Mouse (Mus musculus) olfactory bulb, adult 2 months (tissue): ENCODE data around the gene Cacna1e. TPM values are rescaled to one million over a fixed set of nuclear protein-coding genes. Genes with fewer than 3 reads are reported as not detected.
A peak's percentile ranks its signal among the peaks of the same experiment; 100 is the strongest.

Source experiments
- H3K27ac ChIP-seq: fragments of 200-500 bp; 2 replicates; pipeline ENCODE4 v1.5.1; 2012; ENCODE audit warnings: low read depth, low read length; ENCODE audit not compliant: insufficient read depth
- H3K4me1 ChIP-seq: fragments of 200-500 bp; 2 replicates; pipeline ENCODE4 v1.6.1; 2012; ENCODE audit warnings: low read length; ENCODE audit not compliant: control insufficient read depth, insufficient read depth
- H3K4me3 ChIP-seq: fragments of 200-500 bp; 2 replicates; pipeline ENCODE4 v1.5.1; 2012; ENCODE audit warnings: mild to moderate bottlenecking, low read depth, low read length, moderate library complexity; ENCODE audit not compliant: insufficient read depth
- CTCF ChIP-seq: fragments of 200-500 bp; IDR thresholded peaks from 2 replicates; pipeline ENCODE4 v1.5.1; 2012; ENCODE audit warnings: low read depth, mild to moderate bottlenecking, low read length, moderate library complexity; ENCODE audit not compliant: insufficient read depth
- POLR2A ChIP-seq: fragments of 200-500 bp; IDR thresholded peaks from 2 replicates; pipeline ENCODE4 v1.6.1; 2012; ENCODE audit warnings: mild to moderate bottlenecking, low read depth, low read length, moderate library complexity; ENCODE audit not compliant: insufficient read depth
- WGBS: fragments of 180-500 bp; shearing (Covaris S2); methylation state at CpG from one replicate; pipeline ENCODE4 v1.1.7; 2018; 5-methylcytosine and 5-hydroxymethylcytosine counted together
- polyA plus RNA-seq: library from polyadenylated mRNA; stranded (reverse); fragments of >200 nt; gene quantifications from 2 replicates; pipeline ENCODE4 v1.2.4, GENCODE M21; 2012; ENCODE audit warnings: low replicate concordance; ENCODE audit not compliant: missing spikeins, insufficient read depth, insufficient read length

Gene Cacna1e
- polyA plus RNA-seq, 1 experiment = not detected

- Histone ChIP-seq H3K27ac (no peak overlapping the region), H3K4me1 (peaks cover 2% of the 10 kb centered on the region; the same call in 1 of the 2 replicates), H3K4me3 (no peak overlapping the region)
- 93% methylated on average over 6 of the region's 6 CpGs for WGBS
- TF ChIP-seq CTCF (no peak), POLR2A (no peak)
Measured at GRCm38 (mm10) chr1:154745241-154745640, 139.1 kb downstream of the Cacna1e start.

DNA sequence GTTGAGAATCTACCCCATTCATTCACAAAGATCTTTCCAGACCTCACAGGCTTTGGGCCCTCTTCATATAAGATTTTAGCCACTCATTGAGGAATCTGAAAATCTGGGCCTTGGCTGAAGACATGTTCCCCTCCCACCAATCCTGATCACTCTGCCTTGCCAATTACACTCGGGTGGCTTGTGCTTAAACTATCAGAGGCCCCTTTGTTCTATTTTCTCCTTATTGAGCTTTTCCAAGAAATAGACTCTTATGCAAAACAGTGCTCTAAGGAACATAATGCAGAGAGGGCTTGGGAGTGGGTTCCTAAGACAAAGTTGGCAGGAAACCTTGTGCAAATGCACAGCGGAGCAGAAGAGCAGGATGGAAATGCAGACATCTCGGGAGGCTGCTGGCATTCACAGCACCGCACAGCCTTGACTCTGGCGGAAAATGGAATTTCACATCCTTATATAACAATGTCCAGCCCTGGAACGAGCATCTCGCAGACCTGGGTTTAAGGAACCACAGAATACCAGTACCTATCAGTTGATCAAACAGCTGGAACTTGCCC is 153.8 kb downstream of the Cacna1e start:
- no peak overlapping the region for H3K27ac ChIP-seq
- TF ChIP-seq CTCF (no peak), POLR2A (no peak)

GRCm38 (mm10) chr1:154729269-154729980 is 154.9 kb downstream of the Cacna1e start:
- WGBS = 62% methylated on average over 6 of the region's 6 CpGs
- Histone ChIP-seq H3K27ac (no peak overlapping the region), H3K4me3 (no peak overlapping the region), H3K4me1 (peaks cover 4% of the 10 kb centered on the region; the same call in 1 of the 2 replicates)
- no peak for TF ChIP-seq CTCF
- no peak for TF ChIP-seq POLR2A

More for the DNA sequence above, 153.8 kb downstream of the Cacna1e start:
- Histone ChIP-seq H3K4me3 (no peak overlapping the region), H3K4me1 (peaks cover 4% of the 10 kb centered on the region; the same call in 1 of the 2 replicates)
- 71% methylated on average over 7 of the region's 7 CpGs for WGBS

DNA sequence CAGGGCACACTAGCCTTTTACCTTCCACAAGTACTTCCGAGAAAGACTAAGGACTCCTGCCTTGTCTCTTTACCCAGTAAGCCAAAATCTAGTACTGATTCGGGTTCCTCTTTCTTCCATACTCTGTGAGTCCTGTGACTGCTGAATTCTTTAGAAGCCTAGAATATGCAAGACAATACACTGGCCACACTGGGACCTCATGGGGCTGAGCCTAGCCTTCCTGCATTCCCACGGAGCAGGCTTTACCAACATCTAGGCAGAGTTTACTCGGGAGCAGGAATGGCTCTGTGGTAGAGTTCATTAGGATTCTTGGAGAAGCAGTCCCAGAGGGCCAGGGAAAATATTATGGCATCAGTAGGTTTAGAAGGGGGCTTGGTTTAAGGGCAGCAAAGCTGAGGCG is 155.6 kb downstream of the Cacna1e start:
- TF ChIP-seq POLR2A (no peak), CTCF (no peak)
- 77% methylated on average over 5 of the region's 5 CpGs for WGBS
- H3K4me3 ChIP-seq = no peak overlapping the region
- peaks cover 4% of the 10 kb centered on the region; the same call in 1 of the 2 replicates for H3K4me1 ChIP-seq
- no peak overlapping the region for H3K27ac ChIP-seq

DNA sequence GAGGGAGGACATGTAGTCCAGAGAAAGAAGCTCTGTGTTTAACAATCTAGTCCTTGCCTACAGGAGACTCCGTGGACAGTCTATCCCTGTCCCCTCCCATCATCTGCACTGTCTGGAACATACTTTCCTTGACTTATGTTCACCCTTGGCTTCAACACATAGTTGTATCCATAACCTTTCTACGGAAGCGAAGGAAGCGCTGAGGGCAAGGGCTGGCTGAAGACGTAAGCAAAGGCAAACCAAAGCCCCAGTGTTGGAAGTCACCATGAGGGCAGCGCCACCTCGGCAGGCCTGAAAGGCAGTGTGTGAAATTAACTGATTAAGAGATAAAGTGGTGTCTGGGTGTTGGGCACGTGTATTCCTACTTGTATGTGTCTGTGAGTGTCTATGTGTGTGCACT is 156.6 kb downstream of the Cacna1e start:
- TF ChIP-seq CTCF (no peak), POLR2A (no peak)
- no peak overlapping the region for H3K27ac ChIP-seq
- WGBS = 92% methylated on average over 8 of the region's 8 CpGs
- peaks cover 7% of the 10 kb centered on the region for H3K4me1 ChIP-seq
- H3K4me3 ChIP-seq = no peak overlapping the region

DNA sequence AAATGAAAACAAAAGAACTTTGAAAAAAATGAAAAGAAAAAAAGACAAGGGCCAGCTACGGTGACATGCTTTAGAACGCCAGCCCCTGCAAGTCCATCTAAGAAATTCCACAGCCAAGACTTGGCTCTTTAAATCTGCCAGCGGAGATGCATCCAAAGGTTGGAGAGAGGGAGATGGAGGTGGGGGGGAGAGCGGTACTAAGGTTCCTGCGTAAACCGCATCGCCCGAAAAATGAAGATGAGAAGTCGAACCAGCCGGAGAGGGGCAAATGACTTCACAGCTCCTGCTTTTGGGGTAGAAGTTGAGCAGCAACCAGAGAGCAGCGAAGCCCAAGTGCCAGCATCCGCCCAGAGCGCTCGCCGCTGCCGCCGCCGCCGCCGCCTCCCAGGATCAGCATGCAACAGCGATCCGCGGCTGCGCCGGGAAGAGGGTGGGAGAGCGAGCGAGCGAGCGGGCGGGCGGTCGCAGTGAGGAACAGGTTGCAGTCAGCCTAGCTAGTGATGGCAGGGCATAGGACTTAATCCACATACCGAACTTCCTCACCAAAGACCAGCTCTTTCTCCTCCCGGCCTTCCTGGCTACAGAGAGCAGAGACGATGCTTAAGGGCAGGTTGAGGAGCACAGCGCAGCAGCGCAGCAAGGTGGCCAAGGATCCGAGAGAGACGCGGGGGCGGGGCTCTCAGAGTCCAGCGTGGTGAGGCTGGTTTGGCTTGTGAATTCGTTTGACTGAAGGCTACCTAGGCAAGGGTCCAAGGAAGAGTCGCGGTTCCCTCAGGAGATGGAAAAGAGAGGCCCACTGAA is 157.7 kb downstream of the Cacna1e start:
- Histone ChIP-seq H3K4me3 (peak overlapping the region; percentile 73), H3K27ac (peak overlapping the region; percentile 83), H3K4me1 (peaks cover 7% of the 10 kb centered on the region)
- under 1% methylated on average over 45 of the region's 45 CpGs for WGBS
- TF ChIP-seq POLR2A = peak; percentile 52
- TF ChIP-seq CTCF = peak; percentile 3; the same call in 1 of the 2 replicates

- peaks cover 7% of the 10 kb centered on the region for H3K4me1 ChIP-seq
- H3K4me3 ChIP-seq = peak overlapping the region; percentile 73
- TF ChIP-seq POLR2A (no peak), CTCF (no peak)
- WGBS = 17% methylated on average over 35 of the region's 35 CpGs
- H3K27ac ChIP-seq = peak overlapping the region; percentile 83
Measured at GRCm38 (mm10) chr1:154725356-154726320, 158.7 kb downstream of the Cacna1e start.
